Mouse (Mus musculus) frontal cortex, adult 2 months (tissue): ENCODE measurements around the gene Tmf1. TPM values are rescaled to one million over a fixed set of nuclear protein-coding genes. Genes with fewer than 3 reads are reported as not detected.

Source experiments
- DNase-seq, 2 experiments: peaks; one replicate each; pipeline ENCODE4 v3.0.0; 2022; ENCODE audit warnings: low spot score in 1 of 2; ENCODE audit errors: extremely low spot score in 1 of 2
- polyA plus RNA-seq: library from polyadenylated mRNA; depleted of rRNA; stranded (reverse); fragments of >200 nt; gene quantifications from 2 replicates; pipeline ENCODE4 v1.2.3, GENCODE M21; 2012; rRNA removed

Gene Tmf1
- polyA plus RNA-seq, 1 experiment = 11.5 TPM

GRCm38 (mm10) chr6:97114821-97115220 is 64.1 kb downstream of the Tmf1 start:
- DNase-seq = no peak

DNA sequence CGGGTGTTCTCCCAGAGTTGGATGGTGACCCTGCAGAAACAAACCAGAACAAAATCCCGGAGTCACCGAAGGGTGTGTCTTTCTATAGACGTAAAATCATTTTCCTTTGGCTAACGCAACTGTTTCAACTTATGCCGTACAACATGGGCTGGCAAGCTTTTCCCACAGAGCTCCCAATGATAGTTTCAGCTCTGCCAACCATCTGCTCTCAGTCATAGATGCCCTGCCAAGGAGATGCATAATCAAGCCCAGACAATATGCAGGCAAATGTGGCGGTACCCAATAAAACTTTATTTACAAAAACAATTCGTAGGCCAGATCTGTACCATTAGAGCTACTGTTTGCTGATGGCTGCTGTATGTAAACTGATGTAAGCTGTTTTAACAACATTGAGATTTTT is 66.7 kb downstream of the Tmf1 start:
- DNase-seq = no peak

- DNase-seq = peak; percentile 13 to 79
Measured at GRCm38 (mm10) chr6:97106777-97107176, 72.1 kb downstream of the Tmf1 start.

GRCm38 (mm10) chr6:97106106-97106505 is 72.8 kb downstream of the Tmf1 start:
- DNase-seq = no peak

DNA sequence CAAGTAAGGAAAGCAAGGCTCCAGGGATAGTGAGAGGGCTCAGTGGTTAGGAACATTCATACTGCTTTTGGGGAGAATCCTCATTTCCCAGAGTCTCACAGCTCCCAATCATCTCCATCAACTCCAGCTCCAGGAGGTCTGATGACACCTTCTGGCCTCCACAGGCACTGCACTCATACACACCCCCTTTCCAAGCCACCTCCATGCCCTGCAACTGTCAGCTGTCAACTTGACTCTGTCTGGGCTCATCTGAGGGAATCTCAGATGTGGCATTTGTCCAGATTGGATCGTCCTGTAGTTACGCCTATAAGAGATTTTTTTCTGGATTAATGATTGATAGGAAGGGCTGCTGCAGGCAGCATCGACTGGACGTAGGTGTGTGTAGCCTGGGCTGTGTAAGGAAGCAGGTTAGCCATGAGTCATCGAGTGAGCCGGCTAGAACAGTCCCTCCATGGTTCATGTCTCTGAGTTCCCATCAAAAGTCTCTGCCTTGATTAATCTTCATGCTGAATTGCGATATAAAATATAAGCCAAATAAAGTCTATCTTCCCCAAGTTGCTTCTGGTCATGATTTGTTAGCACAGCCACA is 74.6 kb downstream of the Tmf1 start:
- DNase-seq = peak in 1 of 2 experiments; percentile 26

Other genes starting within 250 kb of the Tmf1 start
- 0.38 and 0.48 TPM in 2 replicates for gene Fam19a4, start 118.7 kb downstream of the Tmf1 start, polyA plus RNA-seq
- 31.4 and 33.8 TPM in 2 replicates for gene Eogt, start 29.9 kb downstream of the Tmf1 start, polyA plus RNA-seq
- gene Uba3, start 26.5 kb upstream of the Tmf1 start, polyA plus RNA-seq = 56.0 and 63.3 TPM in 2 replicates
- gene Arl6ip5, start 31.6 kb upstream of the Tmf1 start, polyA plus RNA-seq = 165 and 175 TPM in 2 replicates
- 0.15 TPM in 1 of 2 replicates, not detected in the other for gene Lmod3, start 73.6 kb upstream of the Tmf1 start, polyA plus RNA-seq